Mouse (Mus musculus): ENCODE measurements around the gene 1700014D04Rik. TPM values are rescaled to one million over a fixed set of nuclear protein-coding genes. Genes with fewer than 3 reads are reported as not detected.

1700014D04Rik gene
- polyA plus RNA-seq (2015; fragmentation: Nextera tagmentation; extraction: Ambion mirVana): not detected in 2 replicates

DNA sequence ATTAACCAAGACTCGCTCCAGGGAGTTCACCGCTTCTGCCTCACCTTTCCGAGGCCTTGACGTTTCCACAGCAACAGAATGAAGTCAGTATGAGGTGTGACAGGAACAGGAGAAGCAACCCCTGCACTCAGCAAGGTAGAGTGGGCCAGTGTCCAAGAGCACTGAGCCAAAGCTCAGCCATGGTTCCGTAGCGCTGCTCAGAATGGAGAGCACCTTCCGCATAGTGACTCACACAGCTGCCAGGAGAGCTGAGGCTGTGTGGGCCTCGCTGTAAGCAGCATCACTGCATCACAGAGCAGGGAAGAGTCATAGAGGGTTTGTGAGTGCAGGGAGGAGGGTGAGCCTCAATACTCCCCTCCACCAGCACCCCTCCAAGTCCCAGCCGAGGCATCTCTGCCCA lies at the start of gene 1700014D04Rik:
1700014D04Rik (minus strand) TSS at position 42 of the 400 bp plus-strand sequence.

DNA sequence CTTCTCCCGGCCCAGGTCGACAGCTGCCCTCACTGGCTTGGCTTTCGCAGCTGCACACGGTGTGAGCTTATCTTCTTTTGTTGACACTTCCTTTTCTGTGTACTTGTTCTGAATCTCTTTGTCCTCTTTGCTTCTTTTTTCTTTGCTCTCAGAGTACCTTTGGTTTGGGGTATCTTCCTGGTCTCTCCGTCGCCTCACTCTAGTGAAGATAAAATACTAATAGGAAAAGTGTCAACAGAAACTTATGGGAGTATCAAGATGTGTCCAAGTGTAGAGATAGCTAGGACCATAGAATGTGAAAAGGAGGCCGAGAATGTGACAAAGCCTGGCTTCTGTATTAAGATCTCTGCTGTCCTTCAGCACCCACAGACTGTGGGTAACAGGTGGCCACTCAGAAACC lies 35.6 kb upstream of the 1700014D04Rik start, which contains the start of gene Gm49354:
Gm49354 (minus strand) TSS at position 101 of the 400 bp plus-strand sequence.

DNA sequence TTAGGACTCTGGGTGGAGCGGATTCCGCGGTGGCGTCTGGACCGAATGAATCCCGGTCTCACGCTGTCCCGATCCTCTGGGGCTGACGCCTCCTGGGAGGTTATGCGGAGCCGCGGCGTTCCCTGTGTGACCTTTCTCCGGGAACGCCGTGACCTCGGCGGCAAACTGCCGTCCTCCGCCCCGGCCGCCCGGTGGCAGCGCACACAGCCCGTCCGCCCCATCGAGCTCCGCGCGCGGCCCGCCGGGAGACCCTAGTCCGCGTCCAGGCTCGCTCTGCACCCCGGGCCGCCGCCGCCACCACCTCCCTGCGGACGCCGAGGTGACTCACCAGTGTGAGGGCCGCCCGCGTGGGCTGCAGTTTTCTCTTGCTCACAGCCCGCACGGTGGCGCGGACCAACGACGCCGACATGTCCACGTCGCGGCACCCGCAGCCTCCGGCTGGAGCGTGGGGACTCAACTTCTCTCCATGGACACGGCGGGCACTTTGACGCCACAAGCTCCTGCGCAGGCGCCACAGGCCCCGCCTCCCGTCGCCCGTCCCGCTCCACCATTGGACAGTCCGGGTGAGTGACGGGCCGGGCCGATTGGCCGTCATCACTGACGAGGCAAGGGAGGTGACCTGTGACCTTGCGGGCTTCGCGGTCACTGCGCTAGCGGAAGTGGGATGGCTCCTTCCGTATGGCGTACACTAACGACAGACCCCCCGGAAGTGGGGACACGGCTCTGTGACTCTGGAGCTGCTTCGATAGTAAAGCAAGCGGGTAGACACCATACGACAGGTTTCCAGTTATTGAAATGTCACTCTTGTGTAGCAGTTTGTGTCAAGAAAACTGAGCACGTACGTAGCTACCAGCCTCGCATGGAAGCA lies 23.0 kb upstream of the 1700014D04Rik start, which contains the start of gene Isca1:
Isca1 (minus strand) TSS at position 515 of the 868 bp plus-strand sequence.

DNA sequence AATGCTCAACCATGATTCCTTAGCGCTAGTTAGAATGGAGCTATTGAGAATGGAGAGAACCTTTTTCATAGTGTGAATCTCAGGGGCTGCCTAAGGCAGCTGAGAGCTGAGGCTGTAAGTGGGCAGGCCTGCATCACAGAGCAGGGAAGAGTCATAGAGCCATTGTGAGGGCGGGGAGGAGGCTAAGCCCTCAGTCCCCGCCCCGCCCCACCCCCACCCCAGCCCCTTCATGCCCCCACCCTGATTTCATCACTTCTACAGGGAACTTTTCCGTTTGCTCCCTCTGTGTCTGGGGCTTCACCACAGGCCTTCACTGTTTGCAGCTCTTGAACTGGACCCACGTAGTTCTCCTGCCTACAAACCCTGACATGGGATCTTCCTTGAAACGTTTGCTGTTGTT lies 14.9 kb downstream of the 1700014D04Rik start, which contains the start of gene Spata31d1d:
Spata31d1d (minus strand) TSS at position 101 of the 400 bp plus-strand sequence.

DNA sequence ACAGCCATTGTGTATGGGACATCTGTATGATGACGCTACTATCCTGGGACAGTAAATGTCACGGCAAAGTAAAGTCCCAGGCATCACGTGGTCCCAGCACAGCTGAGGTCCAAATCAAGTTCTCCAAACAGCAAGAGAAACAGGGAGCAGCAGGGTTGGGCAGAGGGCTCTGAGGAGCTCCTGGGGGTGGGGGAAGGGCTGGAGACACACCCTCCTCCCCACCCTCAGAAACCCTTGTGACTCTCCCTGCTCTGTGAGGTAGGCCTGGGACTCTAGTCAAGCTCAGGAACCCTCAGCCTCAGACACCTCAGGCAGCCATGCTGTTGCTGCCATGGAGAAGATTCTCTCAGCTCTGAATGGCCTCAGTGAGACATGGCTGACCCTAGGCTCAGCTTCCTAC lies 34.6 kb downstream of the 1700014D04Rik start, which contains the start of gene Spata31d1b:
Spata31d1b (plus strand) TSS at position 301 of the 400 bp plus-strand sequence.

DNA sequence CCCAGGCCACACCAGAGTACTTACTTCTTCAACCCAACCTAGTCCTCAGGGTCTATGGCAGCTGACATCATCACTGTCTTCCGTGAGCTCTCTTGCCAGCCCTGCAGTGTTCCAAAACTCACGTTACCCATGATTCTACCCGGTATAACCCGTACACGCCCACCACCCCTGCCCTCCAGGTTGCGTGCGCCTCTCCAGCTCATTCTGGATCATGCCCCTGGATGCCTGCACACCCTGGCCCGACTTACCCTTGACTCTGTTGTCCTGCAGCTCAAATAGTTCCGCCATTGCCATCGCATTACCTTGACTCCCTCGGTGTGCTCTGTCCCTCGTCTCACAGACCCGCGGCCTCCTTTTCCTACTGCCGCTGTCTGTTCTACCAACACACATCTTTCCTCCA lies 36.3 kb downstream of the 1700014D04Rik start, which contains the start of gene Spata31d1a:
Spata31d1a (minus strand) TSS at position 101 of the 400 bp plus-strand sequence.

DNA sequence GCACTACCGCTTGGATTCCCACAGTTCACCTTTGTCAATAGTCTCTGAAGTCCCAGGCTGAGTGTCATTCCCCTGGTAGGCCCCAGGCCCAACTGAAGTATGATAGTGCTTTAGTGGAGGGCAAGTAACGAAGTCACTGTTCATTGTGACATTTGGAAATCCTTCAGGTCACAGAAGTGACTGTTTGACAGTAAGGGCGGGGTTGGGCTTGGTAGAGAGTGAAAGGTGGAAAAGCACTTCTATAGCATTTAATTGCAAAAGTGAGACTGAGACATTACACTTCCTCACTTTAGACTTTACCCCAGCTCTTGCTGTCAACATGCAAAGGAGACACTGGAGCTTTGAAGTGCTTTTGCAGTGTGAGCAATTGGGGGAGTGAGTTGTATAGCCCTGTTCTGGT lies 52.5 kb downstream of the 1700014D04Rik start, which contains the start of gene 4921517D22Rik:
4921517D22Rik (minus strand) TSS at position 101 of the 400 bp plus-strand sequence.

Other genes starting within 250 kb of the 1700014D04Rik start
- 17.9 and 20.9 TPM in 2 replicates for gene Agtpbp1, start 161.5 kb downstream of the 1700014D04Rik start, polyA plus RNA-seq (2015; fragmentation: Nextera tagmentation; extraction: Ambion mirVana)
- 46.9 and 55.7 TPM in 2 replicates for gene Naa35, start 161.5 kb downstream of the 1700014D04Rik start, polyA plus RNA-seq (2015; fragmentation: Nextera tagmentation; extraction: Ambion mirVana)
- 17.8 and 18.2 TPM in 2 replicates for gene Golm1, start 70.9 kb downstream of the 1700014D04Rik start, polyA plus RNA-seq (2015; fragmentation: Nextera tagmentation; extraction: Ambion mirVana)
- not detected in 2 replicates for gene 4921517D22Rik, start 52.6 kb downstream of the 1700014D04Rik start, polyA plus RNA-seq (2015; fragmentation: Nextera tagmentation; extraction: Ambion mirVana)
- gene Spata31d1a, start 36.4 kb downstream of the 1700014D04Rik start, polyA plus RNA-seq (2015; fragmentation: Nextera tagmentation; extraction: Ambion mirVana): not detected in 2 replicates
- not detected in 2 replicates for gene Spata31d1b, start 34.5 kb downstream of the 1700014D04Rik start, polyA plus RNA-seq (2015; fragmentation: Nextera tagmentation; extraction: Ambion mirVana)
- gene Spata31d1d, start 15.0 kb downstream of the 1700014D04Rik start, polyA plus RNA-seq (2015; fragmentation: Nextera tagmentation; extraction: Ambion mirVana): not detected in 2 replicates
- 79.9 and 80.6 TPM in 2 replicates for gene Isca1, start 23.1 kb upstream of the 1700014D04Rik start, polyA plus RNA-seq (2015; fragmentation: Nextera tagmentation; extraction: Ambion mirVana)
- not detected in 2 replicates for gene Gm49354, start 35.5 kb upstream of the 1700014D04Rik start, polyA plus RNA-seq (2015; fragmentation: Nextera tagmentation; extraction: Ambion mirVana)
- 28.7 and 34.7 TPM in 2 replicates for gene Tut7, start 76.4 kb upstream of the 1700014D04Rik start, polyA plus RNA-seq (2015; fragmentation: Nextera tagmentation; extraction: Ambion mirVana)